Mouse (Mus musculus) embryonic facial prominence, embryonic 10.5 days (tissue): ENCODE measurements around the gene Smox. TPM values are rescaled to one million over a fixed set of nuclear protein-coding genes. Genes with fewer than 3 reads are reported as not detected.

Experiments
- DNase-seq: peaks from one replicate; pipeline ENCODE4 v3.0.0-alpha.2; 2017; ENCODE audit warnings: low spot score
- H3K27ac ChIP-seq: fragments of 300-500 bp; sonication (generic); replicated peaks from 2 replicates; pipeline ENCODE4 v1.5.1; 2016; ENCODE audit warnings: mild to moderate bottlenecking
- H3K27me3 ChIP-seq: fragments of 300-500 bp; sonication (generic); replicated peaks from 2 replicates; pipeline ENCODE4 v1.6.1; 2016; ENCODE audit warnings: low read depth, mild to moderate bottlenecking; ENCODE audit not compliant: poor library complexity, severe bottlenecking
- H3K36me3 ChIP-seq: fragments of 300-500 bp; sonication (generic); replicated peaks from 2 replicates; pipeline ENCODE4 v1.6.1; 2016; ENCODE audit warnings: mild to moderate bottlenecking, moderate library complexity
- H3K4me1 ChIP-seq: fragments of 300-500 bp; sonication (generic); 2 replicates; pipeline ENCODE4 v1.6.1; 2016
- H3K4me3 ChIP-seq: fragments of 300-500 bp; sonication (generic); 2 replicates; pipeline ENCODE4 v1.5.1; 2016; ENCODE audit warnings: mild to moderate bottlenecking, moderate library complexity
- H3K9me3 ChIP-seq: fragments of 300-500 bp; sonication (generic); 2 replicates; pipeline ENCODE4 v1.6.1; 2016; ENCODE audit warnings: mild to moderate bottlenecking
- WGBS: fragments of 180-500 bp; shearing (Covaris S2); methylation state at CpG from one replicate; pipeline ENCODE4 v1.1.7; 2016; 5-methylcytosine and 5-hydroxymethylcytosine counted together
- polyA plus RNA-seq: library from polyadenylated mRNA; unstranded; fragments of >200 nt; fragmentation: Nextera tagmentation; extraction: Ambion mirVana; gene quantifications from 2 replicates; pipeline ENCODE4 v1.2.1, GENCODE M21; 2016

The Smox gene
- polyA plus RNA-seq, 1 experiment from 2014 or later: 42.0 TPM

- Histone ChIP-seq H3K4me3 (no peak overlapping the region), H3K27me3 (no peaks in the 10 kb centered on the region), H3K9me3 (no peaks in the 10 kb centered on the region), H3K27ac (peak overlapping the region; percentile 44), H3K4me1 (peaks cover 49% of the 10 kb centered on the region), H3K36me3 (no peaks in the 10 kb centered on the region)
- 61% methylated on average over 5 of the region's 5 CpGs for WGBS
- no peak for DNase-seq
Measured at GRCm38 (mm10) chr2:131502561-131502960, 11.3 kb downstream of the Smox start.

- peaks cover 71% of the 10 kb centered on the region for H3K4me1 ChIP-seq
- DNase-seq: no peak
- H3K27me3 ChIP-seq: no peaks in the 10 kb centered on the region
- no peak overlapping the region for H3K4me3 ChIP-seq
- H3K27ac ChIP-seq: peak overlapping the region; percentile 88
- H3K36me3 ChIP-seq: no peaks in the 10 kb centered on the region
- H3K9me3 ChIP-seq: no peaks in the 10 kb centered on the region
Measured at GRCm38 (mm10) chr2:131505431-131505830, 14.1 kb downstream of the Smox start.

GRCm38 (mm10) chr2:131506358-131506757, 15.1 kb downstream of the Smox start:
- Histone ChIP-seq H3K27me3 (no peaks in the 10 kb centered on the region), H3K27ac (peak overlapping the region; percentile 88), H3K36me3 (no peaks in the 10 kb centered on the region), H3K4me3 (peak overlapping the region; percentile 18; the same call in 1 of the 2 replicates), H3K9me3 (no peaks in the 10 kb centered on the region), H3K4me1 (peaks cover 72% of the 10 kb centered on the region)
- WGBS: 6% methylated on average over 3 of the region's 3 CpGs
- peak; percentile 78 for DNase-seq

GRCm38 (mm10) chr2:131508501-131508900, 17.2 kb downstream of the Smox start:
- Histone ChIP-seq H3K9me3 (no peaks in the 10 kb centered on the region), H3K27ac (peak overlapping the region; percentile 45), H3K27me3 (no peaks in the 10 kb centered on the region), H3K4me3 (no peak overlapping the region), H3K36me3 (no peaks in the 10 kb centered on the region), H3K4me1 (peaks cover 57% of the 10 kb centered on the region)
- 42% methylated on average over 2 of the region's 2 CpGs for WGBS
- DNase-seq: no peak

GRCm38 (mm10) chr2:131509671-131510313, 18.5 kb downstream of the Smox start:
- no peaks in the 10 kb centered on the region for H3K27me3 ChIP-seq
- H3K4me1 ChIP-seq: peaks cover 56% of the 10 kb centered on the region
- H3K9me3 ChIP-seq: no peaks in the 10 kb centered on the region
- H3K4me3 ChIP-seq: peak overlapping the region; percentile 47
- DNase-seq: peak; percentile 81
- peak overlapping the region; percentile 79 for H3K27ac ChIP-seq
- no peaks in the 10 kb centered on the region for H3K36me3 ChIP-seq
- WGBS: 20% methylated on average over 17 of the region's 17 CpGs

- Histone ChIP-seq H3K4me1 (peaks cover 48% of the 10 kb centered on the region), H3K27me3 (no peaks in the 10 kb centered on the region), H3K36me3 (no peaks in the 10 kb centered on the region), H3K9me3 (no peaks in the 10 kb centered on the region), H3K27ac (no peak overlapping the region), H3K4me3 (no peak overlapping the region)
- 75% methylated on average over 5 of the region's 5 CpGs for WGBS
- DNase-seq: no peak
Measured at GRCm38 (mm10) chr2:131510531-131510930, 19.2 kb downstream of the Smox start.

- no peaks in the 10 kb centered on the region for H3K27me3 ChIP-seq
- H3K4me1 ChIP-seq: peaks cover 21% of the 10 kb centered on the region
- no peak for DNase-seq
- H3K9me3 ChIP-seq: no peaks in the 10 kb centered on the region
- WGBS: 55% methylated on average over 2 of the region's 2 CpGs
- no peak overlapping the region for H3K27ac ChIP-seq
- H3K36me3 ChIP-seq: peaks cover 8% of the 10 kb centered on the region
- H3K4me3 ChIP-seq: no peak overlapping the region
Measured at GRCm38 (mm10) chr2:131513477-131513876, 22.2 kb downstream of the Smox start.

GRCm38 (mm10) chr2:131514055-131514621, 22.8 kb downstream of the Smox start:
- peaks cover 8% of the 10 kb centered on the region for H3K36me3 ChIP-seq
- WGBS: 84% methylated on average over 4 of the region's 4 CpGs
- DNase-seq: no peak
- no peaks in the 10 kb centered on the region for H3K27me3 ChIP-seq
- H3K9me3 ChIP-seq: no peaks in the 10 kb centered on the region
- no peak overlapping the region for H3K27ac ChIP-seq
- H3K4me1 ChIP-seq: peaks cover 14% of the 10 kb centered on the region
- no peak overlapping the region for H3K4me3 ChIP-seq

GRCm38 (mm10) chr2:131517550-131517949, 26.3 kb downstream of the Smox start:
- no peaks in the 10 kb centered on the region for H3K4me1 ChIP-seq
- no peaks in the 10 kb centered on the region for H3K9me3 ChIP-seq
- no peak for DNase-seq
- WGBS: 88% methylated on average over 4 of the region's 4 CpGs
- H3K4me3 ChIP-seq: no peak overlapping the region
- H3K36me3 ChIP-seq: peaks cover 27% of the 10 kb centered on the region
- H3K27ac ChIP-seq: no peak overlapping the region
- H3K27me3 ChIP-seq: no peaks in the 10 kb centered on the region

- H3K4me1 ChIP-seq: no peaks in the 10 kb centered on the region
- peaks cover 27% of the 10 kb centered on the region for H3K36me3 ChIP-seq
- no peak overlapping the region for H3K27ac ChIP-seq
- DNase-seq: no peak
- WGBS: 61% methylated on average over 3 of the region's 3 CpGs
- no peaks in the 10 kb centered on the region for H3K9me3 ChIP-seq
- no peaks in the 10 kb centered on the region for H3K27me3 ChIP-seq
- no peak overlapping the region for H3K4me3 ChIP-seq
Measured at GRCm38 (mm10) chr2:131518790-131519189, 27.5 kb downstream of the Smox start.

- Histone ChIP-seq H3K9me3 (no peaks in the 10 kb centered on the region), H3K27ac (no peak overlapping the region), H3K4me1 (no peaks in the 10 kb centered on the region), H3K27me3 (no peaks in the 10 kb centered on the region), H3K36me3 (peaks cover 27% of the 10 kb centered on the region), H3K4me3 (no peak overlapping the region)
- 95% methylated on average over 19 of the region's 19 CpGs for WGBS
- no peak for DNase-seq
Measured at GRCm38 (mm10) chr2:131520743-131521142, 29.4 kb downstream of the Smox start.

- Histone ChIP-seq H3K4me1 (0 out of 2 replicates have a peak, but pooled peaks cover 4% of the 10 kb centered on the region), H3K9me3 (no peaks in the 10 kb centered on the region), H3K27me3 (0 out of 2 replicates have a peak, but pooled peaks cover 4% of the 10 kb centered on the region), H3K27ac (no peak overlapping the region), H3K4me3 (no peak overlapping the region), H3K36me3 (no peaks in the 10 kb centered on the region)
- 51% methylated on average over 3 of the region's 3 CpGs for WGBS
- DNase-seq: peak; percentile 38
Measured at GRCm38 (mm10) chr2:131527061-131527460, 35.8 kb downstream of the Smox start.

- H3K4me3 ChIP-seq: no peak overlapping the region
- no peaks in the 10 kb centered on the region for H3K36me3 ChIP-seq
- H3K4me1 ChIP-seq: 0 out of 2 replicates have a peak, but pooled peaks cover 4% of the 10 kb centered on the region
- no peak overlapping the region for H3K27ac ChIP-seq
- WGBS: 39% methylated on average over 11 of the region's 11 CpGs
- no peaks in the 10 kb centered on the region for H3K9me3 ChIP-seq
- DNase-seq: peak; percentile 74
- 0 out of 2 replicates have a peak, but pooled peaks cover 4% of the 10 kb centered on the region for H3K27me3 ChIP-seq
Measured at GRCm38 (mm10) chr2:131529898-131530622, 38.8 kb downstream of the Smox start.
